Mouse (Mus musculus) liver, embryonic 14.5 days (tissue): ENCODE measurements at regions not wholly inside any gene's neighbourhood (a gene's known extent, or its start where the extent isn't known, plus 50 kb on each side); places are given as distances from the start of the nearest gene placed in this dataset.

Experiments
- CTCF ChIP-seq: IDR thresholded peaks from 2 replicates; pipeline ENCODE4 v1.5.1; 2016; ENCODE audit warnings: antibody characterized with exemption, low read depth, control low read depth
- EP300 ChIP-seq: IDR thresholded peaks from 2 replicates; pipeline ENCODE4 v1.6.1; 2016; ENCODE audit warnings: antibody characterized with exemption, low read depth

GRCm38 (mm10) chr9:46406606-46407005 lies 86.8 kb upstream of the 4931429L15Rik start:
- TF ChIP-seq EP300 (no peak), CTCF (no peak)
